Mouse (Mus musculus): Measurements from ENCODE around the gene Slc36a4. TPM values are rescaled to one million over a fixed set of nuclear protein-coding genes. Genes with fewer than 3 reads are reported as not detected.

The Slc36a4 gene
- polyA plus RNA-seq, 1 experiment from 2014 or later = 10.0 TPM

GRCm38 (mm10) chr9:15710821-15711565 lies 1.5 kb downstream of the Slc36a4 start:
- H3K36me3 ChIP-seq = no peaks in the 10 kb centered on the region
- no peak overlapping the region for H3K4me3 ChIP-seq (replicated peaks)
- no peak overlapping the region for H3K9ac ChIP-seq
- no peak for ATAC-seq (ENCODE audit: insufficient read depth, low FRiP score, low read depth)
- 88% methylated on average over 13 of the region's 13 CpGs for WGBS
- no peaks in the 10 kb centered on the region for H3K4me1 ChIP-seq
- H3K27me3 ChIP-seq (replicated peaks) = no peaks in the 10 kb centered on the region
- no peaks in the 10 kb centered on the region for H3K9me3 ChIP-seq
- peak overlapping the region; percentile 85; the same call in 1 of the 2 replicates for H3K4me2 ChIP-seq
- no peak overlapping the region for H3K27ac ChIP-seq

GRCm38 (mm10) chr9:15711676-15712075 lies 2.1 kb downstream of the Slc36a4 start:
- Histone ChIP-seq H3K9me3 (no peaks in the 10 kb centered on the region), H3K36me3 (no peaks in the 10 kb centered on the region), H3K4me3 (replicated peaks) (no peak overlapping the region), H3K27ac (no peak overlapping the region), H3K4me2 (no peak overlapping the region), H3K27me3 (replicated peaks) (no peaks in the 10 kb centered on the region), H3K9ac (no peak overlapping the region), H3K4me1 (no peaks in the 10 kb centered on the region)
- 88% methylated on average over 7 of the region's 7 CpGs for WGBS
- ATAC-seq (ENCODE audit: insufficient read depth, low FRiP score, low read depth) = no peak

- no peak overlapping the region for H3K4me2 ChIP-seq
- ATAC-seq (ENCODE audit: insufficient read depth, low FRiP score, low read depth) = no peak
- no peaks in the 10 kb centered on the region for H3K36me3 ChIP-seq
- H3K27me3 ChIP-seq (replicated peaks) = no peaks in the 10 kb centered on the region
- no peak overlapping the region for H3K9ac ChIP-seq
- H3K9me3 ChIP-seq = no peaks in the 10 kb centered on the region
- H3K4me1 ChIP-seq = no peaks in the 10 kb centered on the region
- WGBS = 67% methylated on average over 4 of the region's 4 CpGs
- no peak overlapping the region for H3K4me3 ChIP-seq (replicated peaks)
- no peak overlapping the region for H3K27ac ChIP-seq
These were observed 5.3 kb downstream of the Slc36a4 start for GRCm38 (mm10) chr9:15714792-15715191.

GRCm38 (mm10) chr9:15715193-15715989 lies 5.9 kb downstream of the Slc36a4 start:
- H3K4me1 ChIP-seq = no peaks in the 10 kb centered on the region
- no peak overlapping the region for H3K4me2 ChIP-seq
- H3K27ac ChIP-seq = no peak overlapping the region
- H3K36me3 ChIP-seq = no peaks in the 10 kb centered on the region
- no peak overlapping the region for H3K9ac ChIP-seq
- no peak for ATAC-seq (ENCODE audit: insufficient read depth, low FRiP score, low read depth)
- 82% methylated on average over 11 of the region's 11 CpGs for whole genome bisulfite sequencing
- no peaks in the 10 kb centered on the region for H3K9me3 ChIP-seq
- H3K27me3 ChIP-seq (replicated peaks) = no peaks in the 10 kb centered on the region
- no peak overlapping the region for H3K4me3 ChIP-seq (replicated peaks)

- no peaks in the 10 kb centered on the region for H3K36me3 ChIP-seq
- 81% methylated on average over 4 of the region's 4 CpGs for WGBS
These were observed 7.8 kb downstream of the Slc36a4 start for GRCm38 (mm10) chr9:15717363-15717762.

GRCm38 (mm10) chr9:15718295-15718694 lies 8.8 kb downstream of the Slc36a4 start:
- WGBS = 81% methylated on average over 6 of the region's 6 CpGs

More at GRCm38 (mm10) chr9:15717363-15717762, 7.8 kb downstream of the Slc36a4 start:
- Histone ChIP-seq H3K4me1 (no peaks in the 10 kb centered on the region), H3K27ac (no peak overlapping the region), H3K9me3 (no peaks in the 10 kb centered on the region), H3K4me2 (no peak overlapping the region), H3K9ac (no peak overlapping the region), H3K4me3 (replicated peaks) (no peak overlapping the region), H3K27me3 (replicated peaks) (no peaks in the 10 kb centered on the region)
- no peak for ATAC-seq (ENCODE audit: insufficient read depth, low FRiP score, low read depth)

GRCm38 (mm10) chr9:15719594-15719993 lies 10.1 kb downstream of the Slc36a4 start:
- no peak for ATAC-seq (ENCODE audit: insufficient read depth, low FRiP score, low read depth)
- Histone ChIP-seq H3K9me3 (no peaks in the 10 kb centered on the region), H3K4me2 (no peak overlapping the region), H3K27ac (no peak overlapping the region), H3K4me3 (replicated peaks) (no peak overlapping the region), H3K36me3 (0 out of 2 replicates have a peak, but pooled peaks cover 3% of the 10 kb centered on the region), H3K4me1 (no peaks in the 10 kb centered on the region), H3K27me3 (replicated peaks) (no peaks in the 10 kb centered on the region), H3K9ac (no peak overlapping the region)
- WGBS = 83% methylated on average over 14 of the region's 14 CpGs

More at GRCm38 (mm10) chr9:15718295-15718694, 8.8 kb downstream of the Slc36a4 start:
- ATAC-seq (ENCODE audit: insufficient read depth, low FRiP score, low read depth) = no peak
- H3K27ac ChIP-seq = no peak overlapping the region
- H3K27me3 ChIP-seq (replicated peaks) = no peaks in the 10 kb centered on the region
- no peaks in the 10 kb centered on the region for H3K36me3 ChIP-seq
- no peak overlapping the region for H3K9ac ChIP-seq
- H3K4me2 ChIP-seq = no peak overlapping the region
- no peak overlapping the region for H3K4me3 ChIP-seq (replicated peaks)
- H3K4me1 ChIP-seq = no peaks in the 10 kb centered on the region
- no peaks in the 10 kb centered on the region for H3K9me3 ChIP-seq

GRCm38 (mm10) chr9:15720556-15720955 lies 11.0 kb downstream of the Slc36a4 start:
- H3K9ac ChIP-seq = no peak overlapping the region
- ATAC-seq (ENCODE audit: insufficient read depth, low FRiP score, low read depth) = no peak
- 93% methylated on average over 8 of the region's 8 CpGs for WGBS
- no peak overlapping the region for H3K27ac ChIP-seq
- no peaks in the 10 kb centered on the region for H3K27me3 ChIP-seq (replicated peaks)
- H3K9me3 ChIP-seq = no peaks in the 10 kb centered on the region
- no peak overlapping the region for H3K4me2 ChIP-seq
- H3K4me1 ChIP-seq = no peaks in the 10 kb centered on the region
- H3K36me3 ChIP-seq = 0 out of 2 replicates have a peak, but pooled peaks cover 3% of the 10 kb centered on the region
- H3K4me3 ChIP-seq (replicated peaks) = no peak overlapping the region

GRCm38 (mm10) chr9:15721226-15721833 lies 11.8 kb downstream of the Slc36a4 start:
- Histone ChIP-seq H3K9ac (no peak overlapping the region), H3K9me3 (no peaks in the 10 kb centered on the region), H3K4me1 (no peaks in the 10 kb centered on the region), H3K4me3 (replicated peaks) (no peak overlapping the region), H3K4me2 (no peak overlapping the region), H3K36me3 (0 out of 2 replicates have a peak, but pooled peaks cover 3% of the 10 kb centered on the region), H3K27ac (no peak overlapping the region), H3K27me3 (replicated peaks) (no peaks in the 10 kb centered on the region)
- no peak for ATAC-seq (ENCODE audit: insufficient read depth, low FRiP score, low read depth)
- 74% methylated on average over 6 of the region's 6 CpGs for WGBS

GRCm38 (mm10) chr9:15722506-15722905 lies 13.0 kb downstream of the Slc36a4 start:
- H3K4me3 ChIP-seq (replicated peaks) = no peak overlapping the region
- H3K36me3 ChIP-seq = 0 out of 2 replicates have a peak, but pooled peaks cover 7% of the 10 kb centered on the region
- WGBS = 85% methylated on average over 8 of the region's 8 CpGs
- no peaks in the 10 kb centered on the region for H3K4me1 ChIP-seq
- H3K27me3 ChIP-seq (replicated peaks) = no peaks in the 10 kb centered on the region
- no peak overlapping the region for H3K4me2 ChIP-seq
- no peak overlapping the region for H3K27ac ChIP-seq
- no peak overlapping the region for H3K9ac ChIP-seq
- no peaks in the 10 kb centered on the region for H3K9me3 ChIP-seq
- ATAC-seq (ENCODE audit: insufficient read depth, low FRiP score, low read depth) = no peak

- Histone ChIP-seq H3K9ac (no peak overlapping the region), H3K36me3 (peaks cover 17% of the 10 kb centered on the region; the same call in 1 of the 2 replicates), H3K4me1 (no peaks in the 10 kb centered on the region), H3K27ac (no peak overlapping the region), H3K9me3 (no peaks in the 10 kb centered on the region), H3K4me3 (replicated peaks) (no peak overlapping the region), H3K4me2 (no peak overlapping the region), H3K27me3 (replicated peaks) (no peaks in the 10 kb centered on the region)
- no peak for ATAC-seq (ENCODE audit: insufficient read depth, low FRiP score, low read depth)
- WGBS = 93% methylated on average over 8 of the region's 8 CpGs
These were observed 17.6 kb downstream of the Slc36a4 start for GRCm38 (mm10) chr9:15727168-15727567.
